Mouse (Mus musculus) forebrain, embryonic 12.5 days (tissue): ENCODE results near the gene Uap1l1. TPM values are rescaled to one million over a fixed set of nuclear protein-coding genes. Genes with fewer than 3 reads are reported as not detected.
"Not testable (repeated sequence)": the region's sequence is repeated elsewhere in the genome, so short reads cannot be mapped to it uniquely, and the experiment has no call there.

Experiments
- ATAC-seq: fragments of 200-750 bp; cut with Nextera tagmentation; 2 replicates; pipeline ENCODE4 v1.8.0; 2017; ENCODE audit warnings: moderate TSS enrichment; ENCODE audit not compliant: low FRiP score
- H3K27ac ChIP-seq: fragments of 300-500 bp; sonication (generic); 2 replicates; pipeline ENCODE4 v1.5.1; 2016; ENCODE audit warnings: mild to moderate bottlenecking
- H3K27me3 ChIP-seq: fragments of 300-500 bp; sonication (generic); 2 replicates; pipeline ENCODE4 v1.6.1; 2016; ENCODE audit warnings: mild to moderate bottlenecking
- H3K36me3 ChIP-seq: fragments of 300-500 bp; sonication (generic); replicated peaks from 2 replicates; pipeline ENCODE4 v1.6.1; 2016; ENCODE audit warnings: mild to moderate bottlenecking
- H3K4me1 ChIP-seq: fragments of 300-500 bp; sonication (generic); 2 replicates; pipeline ENCODE4 v1.6.1; 2016
- H3K4me2 ChIP-seq: fragments of 300-500 bp; sonication (generic); 2 replicates; pipeline ENCODE4 v1.6.1; 2016; ENCODE audit warnings: mild to moderate bottlenecking, moderate library complexity
- H3K4me3 ChIP-seq: fragments of 300-500 bp; sonication (generic); replicated peaks from 2 replicates; pipeline ENCODE4 v1.5.1; 2016; ENCODE audit warnings: mild to moderate bottlenecking
- H3K9ac ChIP-seq: fragments of 300-500 bp; sonication (generic); 2 replicates; pipeline ENCODE4 v1.6.1; 2016; ENCODE audit warnings: mild to moderate bottlenecking
- H3K9me3 ChIP-seq: fragments of 300-500 bp; sonication (generic); 2 replicates; pipeline ENCODE4 v1.6.1; 2016
- WGBS: fragments of 180-500 bp; shearing (Covaris S2); methylation state at CpG from one replicate; pipeline ENCODE4 v1.1.7; 2016; 5-methylcytosine and 5-hydroxymethylcytosine counted together
- polyA plus RNA-seq: library from polyadenylated mRNA; unstranded; fragments of >200 nt; fragmentation: Nextera tagmentation; extraction: Ambion mirVana; gene quantifications from 2 replicates; pipeline ENCODE4 v1.2.1, GENCODE M21; 2016

Uap1l1 gene
- 4.0 and 4.3 TPM in 2 replicates for polyA plus RNA-seq

GRCm38 (mm10) chr2:25365091-25365761 lies at the start of gene Uap1l1:
Gene Uap1l1 (minus strand): TSS chr2:25365682.
- under 1% methylated on average over 54 of the region's 54 CpGs for WGBS
- peak within 1 kb of the TSS; percentile 97 for H3K4me2 ChIP-seq
- no peaks in the 10 kb centered on the region for H3K36me3 ChIP-seq
- peaks cover 11% of the 10 kb centered on the region for H3K4me1 ChIP-seq
- peak; percentile 59 for ATAC-seq
- H3K27ac ChIP-seq, result no peak within 1 kb of the TSS
- H3K9ac ChIP-seq, result peak within 1 kb of the TSS; percentile 69
- peak within 1 kb of the TSS; percentile 52 for H3K4me3 ChIP-seq
- H3K27me3 ChIP-seq, result peaks cover 57% of the 10 kb centered on the region
- no peaks in the 10 kb centered on the region for H3K9me3 ChIP-seq

- not testable (repeated sequence) for H3K9ac ChIP-seq, ATAC-seq, H3K4me1 ChIP-seq, H3K9me3 ChIP-seq, H3K4me2 ChIP-seq, H3K27me3 ChIP-seq, H3K4me3 ChIP-seq, H3K27ac ChIP-seq
- H3K36me3 ChIP-seq, result peaks cover 16% of the 10 kb centered on the region
Measured at GRCm38 (mm10) chr2:25413436-25413835, 48.0 kb upstream of the Uap1l1 start.

GRCm38 (mm10) chr2:25408908-25409307 lies 43.4 kb upstream of the Uap1l1 start:
- no peaks in the 10 kb centered on the region for H3K27me3 ChIP-seq
- no peak overlapping the region for H3K27ac ChIP-seq
- no peak for ATAC-seq
- no peak overlapping the region for H3K4me2 ChIP-seq
- peaks cover 30% of the 10 kb centered on the region for H3K36me3 ChIP-seq
- no peak overlapping the region for H3K9ac ChIP-seq
- no peaks in the 10 kb centered on the region for H3K9me3 ChIP-seq
- 89% methylated on average over 10 of the region's 10 CpGs for WGBS
- H3K4me3 ChIP-seq, result no peak overlapping the region
- peaks cover 16% of the 10 kb centered on the region for H3K4me1 ChIP-seq

GRCm38 (mm10) chr2:25403994-25404393 lies 38.5 kb upstream of the Uap1l1 start:
- H3K4me3 ChIP-seq, result peak overlapping the region; percentile 90
- ATAC-seq, result no peak
- 89% methylated on average over 4 of the region's 4 CpGs for WGBS
- peaks cover 27% of the 10 kb centered on the region for H3K4me1 ChIP-seq
- peaks cover 20% of the 10 kb centered on the region for H3K36me3 ChIP-seq
- H3K4me2 ChIP-seq, result peak overlapping the region; percentile 76
- no peaks in the 10 kb centered on the region for H3K9me3 ChIP-seq
- no peak overlapping the region for H3K27ac ChIP-seq
- H3K9ac ChIP-seq, result peak overlapping the region; percentile 91
- peaks cover 29% of the 10 kb centered on the region for H3K27me3 ChIP-seq

GRCm38 (mm10) chr2:25402972-25403601 lies 37.6 kb upstream of the Uap1l1 start:
- WGBS, result under 1% methylated on average over 54 of the region's 54 CpGs
- Histone ChIP-seq H3K27ac (peak overlapping the region; percentile 92), H3K4me2 (peak overlapping the region; percentile 76), H3K36me3 (peaks cover 13% of the 10 kb centered on the region), H3K4me1 (peaks cover 27% of the 10 kb centered on the region), H3K9me3 (no peaks in the 10 kb centered on the region), H3K27me3 (peaks cover 38% of the 10 kb centered on the region), H3K4me3 (peak overlapping the region; percentile 90), H3K9ac (peak overlapping the region; percentile 91)
- peak; percentile 82 for ATAC-seq

GRCm38 (mm10) chr2:25402377-25402971 lies 37.0 kb upstream of the Uap1l1 start:
- peak overlapping the region; percentile 76 for H3K4me2 ChIP-seq
- H3K27me3 ChIP-seq, result peaks cover 44% of the 10 kb centered on the region
- peak overlapping the region; percentile 91 for H3K9ac ChIP-seq
- peaks cover 27% of the 10 kb centered on the region for H3K4me1 ChIP-seq
- no peaks in the 10 kb centered on the region for H3K9me3 ChIP-seq
- H3K36me3 ChIP-seq, result peaks cover 7% of the 10 kb centered on the region
- peak; percentile 37 for ATAC-seq
- peak overlapping the region; percentile 90 for H3K4me3 ChIP-seq
- under 1% methylated on average over 13 of the region's 13 CpGs for WGBS
- peak overlapping the region; percentile 92 for H3K27ac ChIP-seq

GRCm38 (mm10) chr2:25400764-25401163 lies 35.3 kb upstream of the Uap1l1 start:
- WGBS, result 4% methylated on average over 17 of the region's 17 CpGs
- no peak overlapping the region for H3K9ac ChIP-seq
- H3K27me3 ChIP-seq, result peaks cover 61% of the 10 kb centered on the region
- peaks cover 31% of the 10 kb centered on the region for H3K4me1 ChIP-seq
- H3K27ac ChIP-seq, result no peak overlapping the region
- H3K36me3 ChIP-seq, result no peaks in the 10 kb centered on the region
- H3K4me2 ChIP-seq, result peak overlapping the region; percentile 50
- ATAC-seq, result no peak
- H3K9me3 ChIP-seq, result no peaks in the 10 kb centered on the region
- H3K4me3 ChIP-seq, result peak overlapping the region; percentile 25

GRCm38 (mm10) chr2:25400291-25400690 lies 34.8 kb upstream of the Uap1l1 start:
- Histone ChIP-seq H3K4me2 (peak overlapping the region; percentile 50), H3K27ac (no peak overlapping the region), H3K36me3 (no peaks in the 10 kb centered on the region), H3K9me3 (no peaks in the 10 kb centered on the region), H3K4me3 (peak overlapping the region; percentile 25; the same call in 1 of the 2 replicates), H3K27me3 (peaks cover 66% of the 10 kb centered on the region), H3K4me1 (peaks cover 30% of the 10 kb centered on the region), H3K9ac (no peak overlapping the region)
- ATAC-seq, result no peak
- WGBS, result 24% methylated on average over 16 of the region's 16 CpGs

GRCm38 (mm10) chr2:25399051-25399450 lies 33.6 kb upstream of the Uap1l1 start, which contains the start of gene Npdc1:
Gene Npdc1 (plus strand): TSS chr2:25399351.
- Histone ChIP-seq H3K27me3 (peaks cover 78% of the 10 kb centered on the region), H3K27ac (no peak within 1 kb of the TSS), H3K36me3 (no peaks in the 10 kb centered on the region), H3K9ac (no peak within 1 kb of the TSS), H3K4me2 (no peak within 1 kb of the TSS), H3K9me3 (no peaks in the 10 kb centered on the region), H3K4me1 (peaks cover 33% of the 10 kb centered on the region), H3K4me3 (no peak within 1 kb of the TSS)
- ATAC-seq, result no peak
- WGBS, result 73% methylated on average over 8 of the region's 8 CpGs

GRCm38 (mm10) chr2:25398065-25398464 lies 32.6 kb upstream of the Uap1l1 start:
- Histone ChIP-seq H3K4me2 (no peak overlapping the region), H3K9ac (no peak overlapping the region), H3K9me3 (no peaks in the 10 kb centered on the region), H3K27ac (no peak overlapping the region), H3K4me1 (peaks cover 28% of the 10 kb centered on the region), H3K27me3 (peaks cover 84% of the 10 kb centered on the region), H3K4me3 (no peak overlapping the region), H3K36me3 (no peaks in the 10 kb centered on the region)
- no peak for ATAC-seq
- WGBS, result 91% methylated on average over 7 of the region's 7 CpGs

GRCm38 (mm10) chr2:25397010-25397409 lies 31.5 kb upstream of the Uap1l1 start:
- Histone ChIP-seq H3K36me3 (no peaks in the 10 kb centered on the region), H3K4me1 (peaks cover 21% of the 10 kb centered on the region), H3K9me3 (no peaks in the 10 kb centered on the region), H3K4me2 (no peak overlapping the region), H3K27ac (no peak overlapping the region), H3K4me3 (no peak overlapping the region), H3K9ac (no peak overlapping the region), H3K27me3 (peaks cover 84% of the 10 kb centered on the region)
- no peak for ATAC-seq
- 71% methylated on average over 1 of the region's 1 CpGs for WGBS

GRCm38 (mm10) chr2:25396597-25396983 lies 31.1 kb upstream of the Uap1l1 start:
- Histone ChIP-seq H3K4me3 (no peak overlapping the region), H3K9me3 (no peaks in the 10 kb centered on the region), H3K27me3 (peaks cover 81% of the 10 kb centered on the region), H3K9ac (0 out of 2 replicates have a peak overlapping the region, but pooled peaks have one; percentile 29), H3K4me2 (no peak overlapping the region), H3K27ac (no peak overlapping the region), H3K4me1 (peaks cover 21% of the 10 kb centered on the region), H3K36me3 (no peaks in the 10 kb centered on the region)
- no peak for ATAC-seq
- 42% methylated on average over 3 of the region's 3 CpGs for WGBS
